Mouse (Mus musculus) central nervous system, embryonic 18 days (tissue): ENCODE data around the gene Cfd. TPM values are rescaled to one million over a fixed set of nuclear protein-coding genes. Genes with fewer than 3 reads are reported as not detected.

Experiments used
- polyA plus RNA-seq: library from polyadenylated mRNA; depleted of rRNA; stranded (reverse); fragments of >200 nt; gene quantifications from 2 replicates; pipeline ENCODE4 v1.2.3, GENCODE M21; 2012; rRNA removed

Gene Cfd
- polyA plus RNA-seq: 0.34 and 0.37 TPM in 2 replicates

DNA sequence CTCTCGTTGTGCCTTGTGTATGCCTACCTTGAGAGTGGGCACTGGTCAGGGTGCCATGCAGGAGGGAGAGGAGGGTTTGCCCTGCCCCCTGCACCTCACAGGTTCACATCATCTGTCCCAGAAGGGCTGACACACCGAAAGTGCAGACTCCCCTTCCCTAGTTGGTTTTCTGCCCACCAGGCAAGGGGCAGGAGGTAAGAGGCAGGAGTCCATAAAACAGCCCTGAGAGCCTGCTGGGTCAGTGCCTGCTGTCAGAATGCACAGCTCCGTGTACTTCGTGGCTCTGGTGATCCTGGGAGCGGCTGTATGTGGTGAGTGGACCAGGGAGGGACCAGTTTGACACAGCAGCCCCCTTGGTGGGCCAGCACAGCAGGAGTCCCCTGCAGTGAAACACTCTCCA, at the start of gene Cfd:
Cfd (plus strand) TSS at position 184 of the 400 bp plus-strand sequence.

DNA sequence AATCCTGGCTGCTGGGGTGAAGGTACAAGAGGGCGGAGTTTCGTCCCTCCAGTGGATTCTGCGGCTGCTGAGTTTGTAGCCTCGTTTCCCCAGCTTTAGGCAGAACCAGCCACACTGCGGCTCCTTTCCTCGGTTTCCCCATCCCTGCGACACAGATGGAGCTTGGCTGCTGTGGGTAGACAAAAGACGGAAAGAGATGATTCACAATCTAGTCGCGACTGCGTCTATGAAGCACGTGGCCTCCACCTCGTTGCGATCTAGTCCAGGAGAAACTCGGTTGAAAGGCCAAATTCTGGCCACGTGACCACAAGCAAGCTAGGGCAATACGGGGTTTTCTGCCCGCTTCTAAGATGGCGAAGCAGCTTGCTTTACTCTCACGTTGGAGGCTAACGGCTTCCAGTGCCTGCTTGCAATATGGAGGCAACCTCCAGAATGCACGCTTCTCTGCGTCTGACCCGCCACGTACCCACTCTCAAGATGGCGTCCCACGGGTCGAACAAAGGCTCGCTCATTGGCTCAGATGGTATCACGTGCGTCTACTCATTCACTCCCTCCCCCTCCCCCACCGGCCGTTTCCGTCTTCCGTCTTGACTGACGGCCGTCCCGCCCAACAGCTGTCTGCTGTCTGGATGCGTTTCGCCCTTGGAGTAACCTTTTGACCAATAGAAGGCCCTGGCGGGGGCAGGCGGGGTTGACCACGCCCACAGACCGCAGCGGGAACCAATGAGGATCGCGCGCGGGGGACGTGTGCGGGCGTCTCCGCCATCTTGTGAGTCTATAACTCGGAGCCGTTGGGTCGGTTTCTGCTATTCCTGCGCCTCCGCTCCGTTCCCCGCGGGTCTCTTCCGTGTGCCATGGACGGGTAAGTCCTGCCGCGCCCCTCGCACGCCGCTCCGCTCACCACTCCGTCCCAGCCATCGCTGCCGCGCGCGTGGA, 36.5 kb upstream of the Cfd start, which contains the start of gene Ptbp1:
Ptbp1 (plus strand) TSS at position 568 of the 936 bp plus-strand sequence.

DNA sequence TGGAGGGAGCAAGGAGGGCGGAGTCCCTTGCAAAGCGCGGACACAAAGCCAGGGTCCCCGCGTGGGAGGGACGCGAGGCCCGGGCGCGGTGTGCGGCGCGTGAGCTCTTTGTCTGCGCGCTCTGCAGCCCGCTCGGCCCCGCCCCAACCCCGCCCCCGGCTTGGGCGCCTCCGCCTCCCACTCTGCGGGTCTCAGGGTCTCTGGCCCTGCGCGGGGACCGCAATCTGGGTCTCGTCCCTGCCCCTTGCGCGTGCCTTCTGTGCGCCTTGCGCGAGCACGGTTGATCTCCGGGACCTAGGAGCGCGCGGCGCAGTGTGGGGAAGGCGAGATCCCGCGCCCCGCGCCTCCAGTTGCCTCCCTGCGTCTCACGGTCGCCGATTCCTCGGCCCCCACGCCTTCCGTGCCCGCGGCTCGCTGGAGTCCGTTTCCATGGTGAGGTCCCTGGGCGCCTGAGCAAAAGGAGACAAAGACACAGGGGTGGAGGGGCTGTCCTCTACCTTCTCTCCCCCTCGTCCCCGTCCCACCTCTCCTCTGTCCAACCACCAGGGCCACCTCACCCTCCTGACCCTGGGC, 16.3 kb upstream of the Cfd start, which contains the start of the genes Prtn3 and Plppr3:
Prtn3 (plus strand) TSS at position 187 of the 573 bp plus-strand sequence.
Plppr3 (minus strand) TSS at position 345 of the 573 bp plus-strand sequence.

DNA sequence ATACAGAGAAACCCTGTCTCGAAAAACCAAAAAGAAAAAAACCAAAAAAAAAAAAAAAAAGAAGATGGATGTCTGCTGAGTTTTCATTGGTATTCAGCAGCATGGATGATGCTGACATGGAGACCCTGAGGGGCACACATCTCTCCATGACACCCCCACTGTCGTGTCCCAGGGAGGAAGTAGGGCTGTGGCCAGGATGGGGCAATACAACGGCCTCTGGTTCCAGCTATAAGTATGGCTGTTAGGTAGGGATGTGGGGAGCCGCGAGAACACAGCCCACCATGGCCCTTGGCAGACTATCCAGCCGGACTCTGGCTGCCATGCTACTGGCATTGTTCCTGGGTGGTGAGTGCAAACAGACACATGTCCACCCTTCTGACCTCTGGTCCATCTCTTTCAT, 4.6 kb upstream of the Cfd start, which contains the start of gene Elane:
Elane (plus strand) TSS at position 194 of the 400 bp plus-strand sequence.

DNA sequence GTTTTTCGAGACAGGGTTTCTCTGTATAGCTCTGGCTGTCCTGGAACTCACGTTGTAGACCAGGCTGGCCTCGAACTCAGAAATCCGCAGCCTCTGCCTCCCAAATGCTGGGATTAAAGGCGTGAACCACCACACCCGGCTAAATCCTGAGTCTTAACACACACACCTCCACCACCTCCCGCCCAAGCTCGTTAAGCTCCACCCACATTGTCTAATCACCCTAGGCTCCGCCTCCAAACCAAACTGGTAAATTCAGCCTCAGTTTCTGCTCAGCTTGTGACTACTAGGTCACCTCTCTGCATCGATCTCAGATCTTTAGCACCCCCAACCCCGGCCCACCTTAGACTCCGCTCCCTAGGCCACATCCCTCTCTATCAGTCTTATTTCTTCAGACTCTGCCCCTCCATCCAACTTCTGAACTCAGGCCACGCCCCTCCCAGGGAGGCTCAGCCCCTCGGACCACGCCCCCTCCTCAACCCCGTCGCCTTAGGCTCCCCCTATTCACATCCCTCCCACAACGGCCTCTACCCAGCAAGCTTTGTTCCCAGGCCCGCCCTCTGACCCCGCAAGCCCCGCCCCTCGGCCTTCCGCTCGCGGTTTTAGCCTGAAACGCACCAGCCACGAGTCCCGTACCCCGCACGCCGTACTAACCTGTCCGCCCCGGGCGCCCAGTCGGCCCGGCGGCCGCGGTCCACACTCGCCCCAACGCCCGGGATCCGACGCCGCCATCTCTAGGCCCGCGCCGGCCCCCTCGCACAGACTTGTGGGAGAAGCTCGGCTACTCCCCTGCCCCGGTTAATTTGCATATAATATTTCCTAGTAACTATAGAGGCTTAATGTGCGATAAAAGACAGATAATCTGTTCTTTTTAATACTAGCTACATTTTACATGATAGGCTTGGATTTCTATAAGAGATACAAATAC, 17.8 kb downstream of the Cfd start, which contains the start of gene Med16:
Med16 (minus strand) TSS at position 757 of the 925 bp plus-strand sequence.

DNA sequence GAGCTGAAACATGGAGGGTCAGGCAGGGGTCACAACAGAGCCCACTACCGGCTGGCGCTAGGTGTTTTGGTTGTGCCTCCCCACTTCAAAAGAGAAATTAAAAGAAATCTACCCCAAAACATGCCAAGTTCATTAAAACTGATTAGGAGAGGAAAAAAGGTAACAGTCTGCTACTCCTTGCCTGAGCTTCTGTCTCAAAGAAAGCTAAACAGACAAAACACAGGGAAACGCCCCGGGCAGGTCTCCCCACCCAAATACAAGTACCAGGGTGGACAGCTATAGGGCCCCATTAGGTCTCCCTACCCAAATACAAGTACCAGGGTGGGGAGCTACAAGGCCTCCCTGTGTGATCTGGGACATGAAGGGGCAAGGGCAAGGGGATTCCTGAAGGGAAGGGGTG, 19.9 kb downstream of the Cfd start, which contains the start of gene Gm26602:
Gm26602 (plus strand) TSS at position 301 of the 400 bp plus-strand sequence.

DNA sequence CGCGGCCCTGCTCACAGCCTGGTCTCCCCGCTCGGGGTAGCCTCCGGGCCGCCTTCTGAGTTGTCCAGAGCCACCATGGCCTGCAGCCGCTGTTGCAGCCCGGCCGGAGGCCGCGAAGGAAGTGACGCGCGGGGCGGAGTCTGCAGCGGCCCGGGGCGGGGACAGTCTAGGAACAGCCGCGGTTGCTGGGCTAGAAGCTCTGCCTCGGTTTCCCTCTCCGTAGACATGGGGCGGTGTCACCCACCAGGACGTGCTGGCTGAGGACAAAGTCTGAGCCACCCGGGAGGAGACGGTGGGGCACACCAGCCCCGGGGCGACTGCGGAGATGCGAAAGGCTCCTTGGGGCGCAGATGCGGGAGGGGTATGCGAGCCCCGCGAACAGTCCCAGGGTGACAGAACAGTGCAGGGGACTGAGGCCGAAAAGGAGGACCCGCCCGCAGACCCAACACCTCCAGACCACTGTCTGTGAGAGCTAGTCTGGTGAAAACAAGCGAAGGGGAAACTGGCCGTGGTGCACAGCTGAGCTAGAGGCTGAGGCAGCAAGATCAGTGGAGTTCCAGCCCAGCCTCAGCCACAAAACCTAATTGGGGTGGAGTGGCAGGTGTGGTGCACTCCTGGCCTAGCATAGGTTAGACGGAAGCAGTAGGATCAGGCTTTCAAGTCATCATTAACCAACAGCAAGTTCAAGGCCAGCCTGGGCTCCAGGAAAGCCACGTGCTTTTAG, 26.3 kb downstream of the Cfd start, which contains the start of gene Kiss1r:
Kiss1r (plus strand) TSS at position 164 of the 724 bp plus-strand sequence.

DNA sequence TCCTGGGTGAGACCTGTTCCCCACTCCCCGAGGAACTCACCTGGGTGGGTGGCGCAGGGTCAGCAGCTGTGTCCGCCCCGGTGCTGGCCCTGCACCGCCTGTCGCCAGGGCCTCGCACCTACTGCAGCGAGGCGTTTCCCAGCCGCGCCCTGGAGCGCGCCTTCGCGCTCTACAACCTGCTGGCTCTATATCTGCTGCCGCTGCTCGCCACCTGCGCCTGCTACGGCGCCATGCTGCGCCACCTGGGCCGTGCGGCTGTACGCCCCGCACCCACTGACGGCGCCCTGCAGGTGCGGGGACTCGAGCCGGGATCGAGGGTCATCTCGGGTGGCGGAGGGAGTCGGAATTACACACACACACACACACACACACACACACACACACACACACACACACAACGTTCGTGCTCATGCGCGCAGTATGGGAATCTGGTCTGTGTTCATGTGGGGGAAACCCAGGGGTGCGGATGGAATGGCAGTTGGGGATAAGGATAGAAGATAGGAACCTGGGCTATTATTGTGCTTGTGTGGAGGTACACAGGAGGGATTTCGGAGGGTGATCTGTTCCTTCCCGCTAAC, 30.4 kb downstream of the Cfd start, which contains the start of gene R3hdm4:
R3hdm4 (minus strand) TSS at position 251 of the 578 bp plus-strand sequence.

DNA sequence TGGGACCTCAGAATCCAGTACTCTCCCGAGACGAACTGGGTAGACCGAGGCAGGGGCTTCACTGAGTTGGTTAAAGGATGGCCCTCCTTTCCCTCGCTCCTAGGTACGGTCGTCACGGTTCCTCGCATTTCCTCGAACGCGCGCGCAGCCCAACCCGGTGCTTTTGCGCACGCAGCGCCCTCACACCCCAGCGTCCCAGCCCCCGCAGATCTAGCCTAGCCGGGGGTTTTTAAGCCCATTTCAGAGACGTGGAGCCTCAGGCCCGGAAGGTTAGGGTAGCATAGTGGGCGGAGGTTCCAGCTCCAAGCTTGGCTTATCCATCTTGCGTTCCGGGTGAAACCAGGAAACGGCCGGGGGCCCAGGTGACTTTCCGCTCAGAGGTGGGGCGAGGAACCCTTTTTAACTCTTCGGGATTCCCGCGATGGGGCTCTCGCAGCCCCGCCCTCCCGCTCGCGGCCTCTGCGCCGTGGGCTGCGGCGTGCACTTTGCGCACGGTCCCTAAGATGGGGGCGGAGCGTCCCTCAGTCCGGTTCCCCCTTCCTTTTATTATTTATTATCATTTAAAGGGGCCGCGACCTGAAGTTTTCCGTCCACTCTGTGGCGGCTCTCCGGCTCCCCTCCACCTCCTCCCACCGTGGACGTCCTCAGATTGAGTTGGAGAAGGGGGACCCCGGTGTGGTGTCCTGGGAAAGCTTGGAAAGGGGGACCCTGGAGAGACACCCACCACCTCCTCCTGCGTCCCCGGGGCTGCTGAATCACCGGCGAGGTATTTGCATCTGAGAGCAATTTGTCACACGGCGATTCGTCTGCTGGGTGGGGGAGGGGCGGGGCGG, 36.1 kb downstream of the Cfd start, which contains the start of gene Arid3a:
Arid3a (plus strand) TSS at position 553 of the 833 bp plus-strand sequence.

Other genes with a start within 250 kb of the Cfd start
- gene Odf3l2, start 245.1 kb upstream of the Cfd start, polyA plus RNA-seq: 0.11 and 0.18 TPM in 2 replicates
- 0.33 and 0.56 TPM in 2 replicates for gene Madcam1, start 226.3 kb upstream of the Cfd start, polyA plus RNA-seq
- 64.1 and 65.6 TPM in 2 replicates for gene Tpgs1, start 221.5 kb upstream of the Cfd start, polyA plus RNA-seq
- gene Cdc34, start 208.7 kb upstream of the Cfd start, polyA plus RNA-seq: 85.1 and 93.1 TPM in 2 replicates
- gene Gzmm, start 201.8 kb upstream of the Cfd start, polyA plus RNA-seq: 2.0 and 2.2 TPM in 2 replicates
- gene Bsg, start 186.4 kb upstream of the Cfd start, polyA plus RNA-seq: 919 and 923 TPM in 2 replicates
- gene Hcn2, start 174.2 kb upstream of the Cfd start, polyA plus RNA-seq: 22.0 and 26.6 TPM in 2 replicates
- gene Polrmt, start 144.3 kb upstream of the Cfd start, polyA plus RNA-seq: 53.8 and 57.3 TPM in 2 replicates
- gene Fgf22, start 135.8 kb upstream of the Cfd start, polyA plus RNA-seq: 1.0 and 1.1 TPM in 2 replicates
- gene Rnf126, start 123.9 kb upstream of the Cfd start, polyA plus RNA-seq: 118 and 136 TPM in 2 replicates
- gene Fstl3, start 113.6 kb upstream of the Cfd start, polyA plus RNA-seq: 3.5 and 4.5 TPM in 2 replicates
- gene Prss57, start 99.9 kb upstream of the Cfd start, polyA plus RNA-seq: 0.26 and 0.39 TPM in 2 replicates
- gene Palm, start 97.3 kb upstream of the Cfd start, polyA plus RNA-seq: 177 and 219 TPM in 2 replicates
- 0.54 and 0.57 TPM in 2 replicates for gene Misp, start 69.9 kb upstream of the Cfd start, polyA plus RNA-seq
- 82.1 and 86.6 TPM in 2 replicates for gene Ptbp1, start 36.4 kb upstream of the Cfd start, polyA plus RNA-seq
- 15.8 and 16.7 TPM in 2 replicates for gene Prtn3, start 16.4 kb upstream of the Cfd start, polyA plus RNA-seq
- gene Plppr3, start 16.2 kb upstream of the Cfd start, polyA plus RNA-seq: 680 and 811 TPM in 2 replicates
- not detected in 2 replicates for gene Elane, start 4.6 kb upstream of the Cfd start, polyA plus RNA-seq
- gene Med16, start 18.1 kb downstream of the Cfd start, polyA plus RNA-seq: 53.6 and 60.9 TPM in 2 replicates
- gene Gm26602, start 20.0 kb downstream of the Cfd start, polyA plus RNA-seq: not detected in 2 replicates
- 6.1 and 6.5 TPM in 2 replicates for gene Kiss1r, start 26.1 kb downstream of the Cfd start, polyA plus RNA-seq
- 172 and 208 TPM in 2 replicates for gene R3hdm4, start 30.4 kb downstream of the Cfd start, polyA plus RNA-seq
- gene Arid3a, start 36.2 kb downstream of the Cfd start, polyA plus RNA-seq: 4.2 TPM in 2 replicates
- 67.9 and 76.6 TPM in 2 replicates for gene Wdr18, start 69.3 kb downstream of the Cfd start, polyA plus RNA-seq
- 0.40 and 0.45 TPM in 2 replicates for gene Grin3b, start 79.9 kb downstream of the Cfd start, polyA plus RNA-seq
- gene Tmem259, start 93.5 kb downstream of the Cfd start, polyA plus RNA-seq: 200 and 218 TPM in 2 replicates
- 18.9 and 19.8 TPM in 2 replicates for gene Cnn2, start 97.7 kb downstream of the Cfd start, polyA plus RNA-seq
- gene Abca7, start 105.6 kb downstream of the Cfd start, polyA plus RNA-seq: 7.1 and 7.5 TPM in 2 replicates
- gene Arhgap45, start 125.8 kb downstream of the Cfd start, polyA plus RNA-seq: 2.2 and 2.4 TPM in 2 replicates
- 242 and 245 TPM in 2 replicates for gene Polr2e, start 148.9 kb downstream of the Cfd start, polyA plus RNA-seq
- gene Gpx4, start 156.3 kb downstream of the Cfd start, polyA plus RNA-seq: 421 and 492 TPM in 2 replicates
- gene Sbno2, start 214.7 kb downstream of the Cfd start, polyA plus RNA-seq: 23.6 and 27.5 TPM in 2 replicates
- 83.3 and 90.0 TPM in 2 replicates for gene Stk11, start 224.9 kb downstream of the Cfd start, polyA plus RNA-seq
- gene Atp5d, start 247.8 kb downstream of the Cfd start, polyA plus RNA-seq: 451 and 454 TPM in 2 replicates
- gene Cbarp, start 250.0 kb downstream of the Cfd start, polyA plus RNA-seq: 161 and 178 TPM in 2 replicates